Mouse (Mus musculus) stomach, postnatal 0 days (tissue): ENCODE measurements around the gene Ero1lb.
"Not testable (repeated sequence)": the region's sequence is repeated elsewhere in the genome, so short reads cannot be mapped to it uniquely, and the experiment has no call there.

Experiments used
- CTCF ChIP-seq: IDR thresholded peaks from 2 replicates; pipeline ENCODE4 v1.5.1; 2016; ENCODE audit warnings: antibody characterized with exemption, low read depth, mild to moderate bottlenecking, moderate library complexity
- EP300 ChIP-seq: optimal IDR thresholded peaks from 2 replicates; pipeline ENCODE3; 2016; ENCODE audit warnings: antibody characterized with exemption

DNA sequence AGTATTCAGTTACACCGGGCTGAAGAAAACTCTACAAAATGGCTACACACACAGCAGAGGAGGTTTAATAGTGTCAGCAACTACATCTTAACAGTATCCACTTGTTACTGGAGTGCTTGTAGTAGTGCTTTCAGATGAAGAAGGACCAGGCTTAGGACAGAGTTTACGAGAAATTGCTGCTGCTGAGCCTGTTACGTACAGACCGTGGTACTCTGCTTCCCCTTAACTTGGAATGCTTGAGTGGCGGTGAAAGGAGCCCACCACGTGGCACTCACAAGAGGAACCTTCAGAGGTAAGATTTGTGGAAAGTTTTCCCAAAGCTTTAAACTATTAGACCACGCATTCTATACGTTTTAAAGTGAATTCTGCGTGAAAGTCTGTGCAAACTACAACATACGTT lies 49.3 kb downstream of the Ero1lb start:
- TF ChIP-seq CTCF, EP300: not testable (repeated sequence)
